In genomic region chr15:10714409-10715138, GRCm38 (mm10) we compare ENCODE assay signal across 7 mouse cellular contexts. TPM values are rescaled to one million over a fixed set of nuclear protein-coding genes. Genes with fewer than 3 reads are reported as not detected.
DNase-seq lines count a peak whose midpoint lies in the region; ATAC-seq lines count a peak whose summit lies in the region.

Gene Rai14 (minus strand): TSS chr15:10714624.

- H3K4me1 ChIP-seq in hindbrain, embryonic 14.5 days (replicated peaks; ENCODE audit: control insufficient read depth, insufficient read depth, low read length): peaks cover 24% of the 10 kb centered on the region

- peak; percentile 53 for DNase-seq in adipocyte (ENCODE audit: low spot score)
- peak; percentile 59 to 69 for DNase-seq in cerebellum, postnatal 25 days
- peak; percentile 69 for DNase-seq in gastrocnemius, adult 18-20 months (ENCODE audit: low spot score)
- DNase-seq in hindbrain, embryonic 14.5 days (ENCODE audit: low spot score): peak; percentile 41
- DNase-seq in left cerebral cortex, postnatal 10 days (ENCODE audit: extremely low spot score in 1 of 2, low spot score in 2 of 2): peak in 1 of 2 experiments; percentile 93
- peak; percentile 45 for DNase-seq in right cerebral cortex, postnatal 25 days

- peak within 1 kb of the TSS; percentile 83 for H3K4me3 ChIP-seq in hindbrain, embryonic 14.5 days (replicated peaks; ENCODE audit: low read length)

- peak within 1 kb of the TSS; percentile 81 for H3K9ac ChIP-seq in hindbrain, embryonic 14.5 days

- WGBS in hindbrain, embryonic 14.5 days: under 1% methylated on average over 51 of the region's 68 CpGs

- peak within 1 kb of the TSS; percentile 72 for H3K27ac ChIP-seq in hindbrain, embryonic 14.5 days

- no peaks in the 10 kb centered on the region for H3K27me3 ChIP-seq in hindbrain, embryonic 14.5 days (ENCODE audit: control insufficient read depth, insufficient read depth, low read length)

- no peaks in the 10 kb centered on the region for H3K36me3 ChIP-seq in hindbrain, embryonic 14.5 days (replicated peaks; ENCODE audit: control insufficient read depth, insufficient read depth)

- no peaks in the 10 kb centered on the region for H3K9me3 ChIP-seq in hindbrain, embryonic 14.5 days (ENCODE audit: control insufficient read depth, low read length)

- ATAC-seq in hindbrain, embryonic 14.5 days (ENCODE audit: low FRiP score): peak; percentile 68
- ATAC-seq in megakaryocyte, adult 5-6 weeks (ENCODE audit: poor library complexity, severe bottlenecking): peak; percentile 49

- intact Hi-C loops in left cerebral cortex, postnatal 10 days (cut with DNase I): no loop called here

- peak within 1 kb of the TSS; percentile 97 for H3K4me2 ChIP-seq in hindbrain, embryonic 14.5 days (replicated peaks)

RNA-seq across cellular contexts. Expression of gene Rai14, which starts in this region (rescaled TPM):
- 1 to 10 TPM; 5.5 to 7.0 TPM for total RNA-seq in gastrocnemius, adult 18-20 months (2021)
- 11.6 and 12.9 TPM in 2 replicates for polyA plus RNA-seq in hindbrain, embryonic 14.5 days (2014; fragmentation: Nextera tagmentation; extraction: Ambion mirVana)
- 10 to 100 TPM; 10.1 to 12.4 TPM for total RNA-seq in left cerebral cortex, postnatal 10 days (2021)
- total RNA-seq in megakaryocyte, adult 5-6 weeks (2015): 1.6 and 2.8 TPM in 2 replicates
- 2.5 and 3.0 TPM in 2 replicates for total RNA-seq in megakaryocyte, adult 5-6 weeks (2017)
